Mouse (Mus musculus): ENCODE measurements around the gene Bard1. TPM values are rescaled to one million over a fixed set of nuclear protein-coding genes. Genes with fewer than 3 reads are reported as not detected.

Bard1 gene
- 1 to 10 TPM in 1 of 3 experiments, under 1 TPM in 2; 0.38 to 3.0 (median 0.58) TPM for polyA plus RNA-seq (2017; shearing (Covaris generic))

- peak; percentile 88 for ATAC-seq
These were observed at the start of gene Bard1 for GRCm38 (mm10) chr1:71102344-71103173. TSS of gene Bard1 (minus strand) at chr1:71103146.

GRCm38 (mm10) chr1:71127171-71127570 is 24.2 kb upstream of the Bard1 start:
- ATAC-seq: no peak

GRCm38 (mm10) chr1:71118511-71118910 is 15.6 kb upstream of the Bard1 start:
- no peak for ATAC-seq

GRCm38 (mm10) chr1:71117253-71117652 is 14.3 kb upstream of the Bard1 start:
- ATAC-seq: no peak

GRCm38 (mm10) chr1:71115781-71116180 is 12.8 kb upstream of the Bard1 start:
- no peak for ATAC-seq

- no peak for ATAC-seq
These were observed 6.9 kb upstream of the Bard1 start for GRCm38 (mm10) chr1:71109858-71110257.

- no peak for ATAC-seq
These were observed 3.2 kb upstream of the Bard1 start for GRCm38 (mm10) chr1:71106127-71106526.

- no peak for ATAC-seq
These were observed 2.8 kb upstream of the Bard1 start for GRCm38 (mm10) chr1:71105724-71106123.

- peak; percentile 0 for ATAC-seq
These were observed 373 bp upstream of the Bard1 start for GRCm38 (mm10) chr1:71103174-71103864.

GRCm38 (mm10) chr1:71101369-71101970 is 1.5 kb downstream of the Bard1 start:
- ATAC-seq: no peak

- ATAC-seq: no peak
These were observed 2.2 kb downstream of the Bard1 start for GRCm38 (mm10) chr1:71100591-71101368.

- no peak for ATAC-seq
These were observed 2.9 kb downstream of the Bard1 start for GRCm38 (mm10) chr1:71099945-71100515.

- ATAC-seq: no peak
These were observed 6.9 kb downstream of the Bard1 start for GRCm38 (mm10) chr1:71096031-71096430.

- no peak for ATAC-seq
These were observed 7.6 kb downstream of the Bard1 start for GRCm38 (mm10) chr1:71095211-71095805.

- ATAC-seq: no peak
These were observed 27.3 kb downstream of the Bard1 start for GRCm38 (mm10) chr1:71075651-71076050.

- ATAC-seq: peak; percentile 43
These were observed 32.2 kb downstream of the Bard1 start for GRCm38 (mm10) chr1:71070771-71071170.

GRCm38 (mm10) chr1:71068728-71069304 is 34.1 kb downstream of the Bard1 start:
- peak; percentile 73 for ATAC-seq

GRCm38 (mm10) chr1:71063885-71064492 is 39.0 kb downstream of the Bard1 start:
- ATAC-seq: no peak

- ATAC-seq: no peak
These were observed 46.8 kb downstream of the Bard1 start for GRCm38 (mm10) chr1:71056143-71056542.

GRCm38 (mm10) chr1:71055454-71055853 is 47.5 kb downstream of the Bard1 start:
- no peak for ATAC-seq

GRCm38 (mm10) chr1:71052756-71053155 is 50.2 kb downstream of the Bard1 start:
- no peak for ATAC-seq

Data from inflammation-experienced regulatory T-cells, adult 6 months (primary cell).